Mouse (Mus musculus): ENCODE measurements around the gene Atl1.

Atl1 gene

GRCm38 (mm10) chr12:69892371-69893251 is at the start of gene Atl1, which contains the start of gene Map4k5:
Atl1 (plus strand) TSS chr12:69892614.
Map4k5 (minus strand) TSS chr12:69893200.
- peak; percentile 84 for DNase-seq (ENCODE audit: low spot score)

GRCm38 (mm10) chr12:69843531-69844445 is 48.6 kb upstream of the Atl1 start:
- no peak for DNase-seq (ENCODE audit: low spot score)

DNA sequence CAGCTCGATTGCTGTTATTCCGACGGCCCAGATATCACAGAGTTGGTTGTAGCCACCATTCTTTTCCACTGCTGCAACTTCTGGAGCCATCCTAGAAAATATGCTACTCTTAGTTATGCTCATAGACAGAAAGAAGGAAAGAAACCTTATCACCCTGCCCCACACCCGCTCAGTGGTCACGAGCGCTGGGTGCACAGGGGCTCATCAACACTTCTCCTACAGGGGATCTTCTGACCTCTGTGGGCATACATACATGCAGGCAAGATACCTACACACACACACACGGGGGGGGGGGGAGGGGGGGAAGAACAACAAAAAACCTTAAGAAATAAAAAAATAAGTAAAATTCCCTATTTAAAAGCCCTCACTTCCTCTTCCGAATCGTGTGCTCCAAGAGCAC is 46.7 kb upstream of the Atl1 start:
- no peak for DNase-seq (ENCODE audit: low spot score)

DNA sequence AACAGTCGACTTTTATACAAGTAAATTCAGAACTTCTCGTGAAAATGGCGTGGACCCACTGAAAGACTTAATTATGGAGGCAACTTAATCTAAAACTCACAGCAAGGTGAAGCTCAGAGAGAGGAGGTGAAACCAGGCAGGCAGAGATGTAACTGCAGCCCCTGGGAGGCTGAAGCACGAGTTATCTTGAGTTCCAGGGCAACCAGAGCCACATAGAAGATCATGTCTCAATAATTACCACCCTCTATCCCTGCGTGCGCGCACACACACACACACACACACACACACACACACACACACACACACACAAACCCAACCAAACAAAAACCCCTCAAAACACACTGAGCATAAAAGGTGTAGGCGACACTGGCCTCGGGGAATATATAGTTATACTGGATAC is 45.9 kb upstream of the Atl1 start:
- no peak for DNase-seq (ENCODE audit: low spot score)

DNA sequence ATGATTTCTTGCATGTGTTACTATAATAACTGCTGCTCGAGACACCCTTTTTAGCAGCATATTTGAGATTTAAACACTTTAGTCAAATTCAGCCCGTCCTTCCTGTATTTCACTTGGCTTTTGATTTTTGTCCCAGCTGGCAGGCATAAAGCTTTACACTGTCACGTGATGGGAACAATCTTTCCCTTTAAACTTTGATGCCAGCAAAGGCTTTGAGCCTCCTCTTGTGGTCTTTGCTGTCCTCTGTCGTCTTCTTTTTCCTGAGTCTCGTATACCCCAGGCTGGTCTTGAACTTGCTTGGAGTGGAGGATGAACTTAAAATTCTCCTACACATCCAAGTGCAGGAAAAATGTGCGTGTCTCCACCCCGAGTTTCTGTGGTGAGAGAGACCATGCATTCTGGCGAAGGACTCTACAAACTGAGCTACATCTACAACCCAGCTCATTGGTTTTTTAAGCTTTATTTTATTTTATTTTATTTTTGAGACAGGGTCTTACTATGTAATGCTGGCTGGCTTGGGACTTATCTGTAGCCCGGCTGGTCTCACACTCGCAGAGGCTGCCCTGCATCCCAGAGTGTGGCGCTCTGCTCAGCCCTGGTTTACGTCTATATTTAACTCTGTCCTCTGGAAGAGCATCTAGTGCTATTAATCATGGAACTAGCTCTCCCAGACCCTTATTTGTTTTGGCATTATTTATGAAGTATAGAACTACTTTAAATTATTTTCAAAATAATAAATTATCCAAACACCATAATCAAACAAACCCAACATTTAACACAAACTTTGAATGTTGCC is 44.1 kb upstream of the Atl1 start:
- DNase-seq (ENCODE audit: low spot score), result no peak

GRCm38 (mm10) chr12:69852288-69852687 is 40.1 kb upstream of the Atl1 start:
- DNase-seq (ENCODE audit: low spot score), result no peak

- DNase-seq (ENCODE audit: low spot score), result no peak
These were observed 39.0 kb upstream of the Atl1 start for GRCm38 (mm10) chr12:69853387-69853786.

GRCm38 (mm10) chr12:69853942-69854341 is 38.5 kb upstream of the Atl1 start:
- DNase-seq (ENCODE audit: low spot score), result no peak

DNA sequence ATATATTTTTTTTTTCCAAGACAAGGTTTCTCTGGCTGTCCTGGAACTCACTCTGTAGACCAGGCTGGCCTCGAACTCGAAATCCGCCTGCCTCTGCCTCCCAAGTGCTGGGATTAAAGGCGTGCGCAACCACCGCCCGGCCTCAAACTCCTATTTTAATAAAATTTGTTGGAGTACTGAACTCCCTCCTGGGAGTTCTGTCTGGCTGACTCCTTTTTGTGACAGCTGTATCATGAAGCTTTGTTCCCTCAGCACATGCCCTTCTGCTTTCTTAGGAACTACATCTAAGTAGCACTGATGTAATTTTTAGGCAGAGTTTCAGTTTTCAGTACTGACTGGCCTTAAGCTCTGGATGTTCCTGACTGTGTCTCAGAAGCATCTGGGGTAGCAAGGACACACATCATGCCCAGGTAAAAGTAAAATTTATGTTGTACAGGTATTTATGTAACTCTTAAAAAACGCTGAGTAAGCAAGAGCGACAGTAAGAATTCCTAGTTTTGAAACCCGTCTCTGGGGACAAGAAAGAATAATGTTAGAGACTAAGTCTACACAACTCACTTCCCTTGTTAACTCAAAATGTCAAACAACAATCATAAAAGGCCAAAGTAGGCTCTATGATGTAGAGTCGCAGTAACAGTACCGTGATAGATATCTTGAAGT is 36.6 kb upstream of the Atl1 start:
- no peak for DNase-seq (ENCODE audit: low spot score)

DNA sequence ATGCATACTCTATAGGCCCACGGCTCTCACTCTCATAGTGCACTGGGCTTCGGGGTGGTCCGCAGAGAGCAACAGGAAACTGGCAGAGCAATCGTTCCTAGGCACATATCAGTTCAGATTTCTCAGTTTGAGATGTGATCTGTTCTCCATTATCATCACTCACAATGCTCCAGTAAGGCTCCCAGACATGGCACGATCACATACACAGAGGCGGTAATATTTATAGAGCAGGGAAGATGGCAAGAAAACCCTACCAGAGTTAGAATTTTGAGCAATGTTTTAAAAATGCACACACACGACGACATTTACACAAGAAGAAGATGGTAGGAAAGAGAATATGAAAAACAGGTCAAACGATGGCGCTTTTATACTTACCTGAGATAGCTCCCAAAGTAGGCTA is 36.0 kb upstream of the Atl1 start:
- no peak for DNase-seq (ENCODE audit: low spot score)

DNA sequence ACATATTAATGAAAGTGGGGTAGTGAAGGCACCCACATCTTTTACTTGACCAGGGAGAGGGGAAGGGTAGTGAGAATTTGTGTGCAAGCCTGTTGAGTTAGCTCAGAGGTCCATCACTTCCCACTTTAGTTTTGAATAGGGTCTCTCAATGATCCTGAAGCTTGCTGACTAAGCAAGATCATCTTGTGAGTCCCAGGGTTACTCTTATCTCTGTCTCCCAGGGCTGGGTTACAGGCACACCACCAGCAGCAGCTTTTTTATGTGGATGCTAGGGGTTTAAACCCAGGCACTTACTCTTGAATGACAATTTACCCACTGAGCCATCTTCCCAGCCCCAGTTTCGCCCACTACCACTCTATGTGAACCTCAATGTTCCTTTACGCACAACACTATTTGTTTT is 34.8 kb upstream of the Atl1 start:
- no peak for DNase-seq (ENCODE audit: low spot score)

DNA sequence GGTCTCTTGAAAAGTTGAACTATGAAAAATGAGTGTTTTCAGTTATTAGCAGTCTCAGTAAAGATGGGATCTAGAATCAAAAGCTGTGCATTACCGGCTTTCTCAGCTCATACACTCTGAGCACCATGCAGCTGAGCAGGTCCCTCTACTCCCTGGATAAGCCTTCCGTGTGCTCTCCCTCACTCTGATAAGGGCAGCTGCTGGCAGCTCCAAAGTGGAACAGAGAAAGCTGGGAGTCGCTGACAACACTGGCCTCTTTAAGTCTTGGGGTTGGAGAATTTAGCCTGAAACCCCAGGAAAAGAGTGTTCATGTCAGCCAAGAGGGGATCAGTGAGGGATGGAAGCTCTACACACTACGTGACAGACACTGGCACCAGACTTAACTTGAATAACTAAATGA is 33.6 kb upstream of the Atl1 start:
- DNase-seq (ENCODE audit: low spot score), result no peak

DNA sequence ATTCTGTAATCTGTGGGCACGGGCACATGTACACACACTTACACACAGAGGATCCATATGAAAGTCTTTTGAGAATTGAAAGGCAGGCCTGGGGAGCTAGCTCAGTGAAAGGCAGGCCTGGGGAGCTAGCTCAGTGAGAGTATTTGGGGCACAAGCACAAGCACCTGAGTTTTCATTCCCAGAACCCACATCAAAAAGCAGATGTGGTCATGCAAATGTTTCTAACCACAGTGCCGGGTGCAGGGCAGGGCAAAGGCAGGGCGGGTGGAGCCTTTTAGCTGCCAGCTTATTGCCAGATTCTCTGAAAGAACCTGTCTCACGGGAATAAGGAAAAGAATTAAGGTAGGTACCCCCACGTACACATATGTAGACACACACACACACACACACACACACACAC is 28.9 kb upstream of the Atl1 start:
- no peak for DNase-seq (ENCODE audit: low spot score)

GRCm38 (mm10) chr12:69864164-69864692 is 28.2 kb upstream of the Atl1 start:
- no peak for DNase-seq (ENCODE audit: low spot score)

DNA sequence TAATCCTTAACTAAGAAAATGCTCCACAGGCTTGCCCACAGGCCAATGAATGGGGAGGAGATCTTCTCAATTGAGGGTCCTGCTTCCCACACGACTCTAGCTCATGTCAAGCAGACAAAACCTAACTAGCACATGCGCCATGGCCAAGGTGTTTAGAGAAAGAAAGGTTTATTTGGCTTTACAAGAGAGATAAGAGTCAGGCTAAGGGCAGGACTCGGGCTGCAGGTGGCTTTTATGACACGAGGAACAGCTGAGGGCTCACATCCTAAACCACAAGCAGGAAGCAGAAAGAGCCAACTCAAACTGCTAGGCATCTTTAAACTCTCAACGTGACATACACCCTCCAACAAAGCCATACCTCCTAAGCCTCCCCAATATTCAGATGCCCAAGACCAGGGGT is 25.1 kb upstream of the Atl1 start:
- no peak for DNase-seq (ENCODE audit: low spot score)

DNA sequence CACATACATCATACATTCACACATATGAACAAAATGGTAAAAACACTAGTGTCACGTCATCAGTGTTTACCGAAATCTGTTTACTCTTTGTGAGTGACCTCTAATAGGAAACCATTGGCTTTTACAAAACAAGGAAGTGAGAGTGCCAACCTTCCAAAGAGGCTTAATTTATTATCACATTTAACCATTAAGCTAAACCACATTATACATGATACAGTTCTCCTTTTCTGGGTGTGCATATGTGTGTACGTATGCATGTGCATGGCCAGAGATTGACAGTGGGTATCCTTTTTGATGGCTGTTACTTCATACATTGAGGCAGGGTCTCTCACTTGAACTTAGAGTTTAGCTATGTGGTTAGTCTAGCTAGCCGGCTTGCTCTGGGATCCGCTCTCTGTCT is 20.8 kb upstream of the Atl1 start:
- no peak for DNase-seq (ENCODE audit: low spot score)

DNA sequence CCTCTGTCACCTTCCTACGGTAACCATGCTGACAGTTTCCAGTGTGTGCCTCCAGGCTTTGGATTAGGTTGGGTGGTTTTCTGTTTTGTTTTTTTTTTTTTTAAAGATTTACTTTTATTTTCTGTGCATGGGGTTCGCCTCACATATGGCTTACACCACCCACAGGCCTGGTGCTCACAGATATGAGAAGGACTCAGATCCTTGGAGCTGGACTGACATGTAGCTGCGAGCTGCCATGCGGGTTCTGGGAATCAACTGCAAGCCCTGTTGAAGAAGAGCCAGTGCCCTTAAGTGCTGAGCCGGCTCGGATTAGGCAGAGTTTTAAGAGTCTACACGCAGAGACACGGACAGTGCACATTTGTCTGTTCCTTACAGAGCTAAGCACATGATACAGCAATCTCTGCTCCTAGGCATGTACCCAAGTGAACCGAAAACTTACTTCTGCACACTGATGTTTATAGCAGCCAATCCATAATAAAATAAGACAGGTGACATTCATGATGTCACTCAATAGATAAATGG is 14.5 kb upstream of the Atl1 start:
- no peak for DNase-seq (ENCODE audit: low spot score)

DNA sequence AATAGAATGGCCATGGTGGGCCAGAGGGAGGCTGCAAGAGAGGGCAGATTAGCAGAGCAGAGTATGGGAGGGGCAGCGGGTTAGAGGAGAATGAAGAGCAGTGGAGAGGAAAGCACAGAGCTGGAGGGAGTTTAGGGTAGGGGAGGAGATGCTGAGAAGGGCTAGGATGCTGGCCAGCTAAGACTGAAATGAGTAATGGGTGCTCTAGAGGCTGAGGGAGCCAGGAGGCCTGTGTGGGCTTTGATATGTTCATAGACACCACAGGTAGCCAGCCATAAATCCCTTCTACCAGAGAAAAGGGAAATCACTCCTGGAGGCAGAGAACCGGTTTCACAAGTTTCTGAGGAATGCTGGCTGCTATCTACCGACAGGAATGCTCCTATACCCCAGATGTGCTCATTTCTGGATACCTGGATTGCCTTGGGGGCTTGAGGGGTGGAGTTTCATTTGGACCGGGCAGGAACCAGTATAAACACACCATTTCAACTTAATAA is 13.2 kb upstream of the Atl1 start:
- DNase-seq (ENCODE audit: low spot score), result no peak

- no peak for DNase-seq (ENCODE audit: low spot score)
These were observed 12.7 kb upstream of the Atl1 start for GRCm38 (mm10) chr12:69879739-69880138.

- DNase-seq (ENCODE audit: low spot score), result no peak
These were observed 11.1 kb upstream of the Atl1 start for GRCm38 (mm10) chr12:69881198-69881905.

All from ovary, adult 18-20 months (tissue).